Mouse (Mus musculus): ENCODE measurements around the gene Tnc.

- TF ChIP-seq POLR2A (IDR thresholded peaks at IDR 0.05; ENCODE audit: insufficient read depth, low read depth, low read length) (no peak), EP300 (IDR thresholded peaks at IDR 0.05; ENCODE audit: insufficient read depth, low read depth, low read length) (no peak), CTCF (IDR thresholded peaks at IDR 0.05) (no peak)
Observed at GRCm38 (mm10) chr4:64074725-64075124, 27.9 kb upstream of the Tnc start.

Data from heart, adult 2 months (tissue).